Mouse (Mus musculus) embryo, embryonic 10 days (tissue): ENCODE results near the gene Olfr312.

Experiments used
- DNase-seq: peaks from one replicate; pipeline ENCODE4 v3.0.0-alpha.2; 2015; ENCODE audit warnings: low spot score

The Olfr312 gene

DNA sequence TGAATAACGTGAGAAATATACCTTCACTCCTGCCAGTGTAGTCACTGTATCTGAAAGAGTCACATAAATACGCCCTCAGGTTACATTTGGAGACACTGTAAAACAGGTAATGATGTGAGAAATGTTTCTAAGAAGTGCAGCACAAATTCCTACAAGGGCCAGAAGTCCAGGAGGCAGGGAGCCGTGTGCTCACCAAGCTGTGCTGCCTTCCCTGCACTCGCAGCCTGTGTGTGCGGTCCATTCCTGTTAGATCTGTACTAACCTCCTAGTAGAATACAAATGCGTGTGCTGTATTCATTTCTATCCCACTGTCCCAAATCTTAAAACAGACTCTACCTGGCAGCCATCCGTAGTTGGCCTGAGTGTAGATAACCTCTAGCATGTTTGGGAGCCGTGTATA is 31.7 kb downstream of the Olfr312 start:
- DNase-seq = no peak

DNA sequence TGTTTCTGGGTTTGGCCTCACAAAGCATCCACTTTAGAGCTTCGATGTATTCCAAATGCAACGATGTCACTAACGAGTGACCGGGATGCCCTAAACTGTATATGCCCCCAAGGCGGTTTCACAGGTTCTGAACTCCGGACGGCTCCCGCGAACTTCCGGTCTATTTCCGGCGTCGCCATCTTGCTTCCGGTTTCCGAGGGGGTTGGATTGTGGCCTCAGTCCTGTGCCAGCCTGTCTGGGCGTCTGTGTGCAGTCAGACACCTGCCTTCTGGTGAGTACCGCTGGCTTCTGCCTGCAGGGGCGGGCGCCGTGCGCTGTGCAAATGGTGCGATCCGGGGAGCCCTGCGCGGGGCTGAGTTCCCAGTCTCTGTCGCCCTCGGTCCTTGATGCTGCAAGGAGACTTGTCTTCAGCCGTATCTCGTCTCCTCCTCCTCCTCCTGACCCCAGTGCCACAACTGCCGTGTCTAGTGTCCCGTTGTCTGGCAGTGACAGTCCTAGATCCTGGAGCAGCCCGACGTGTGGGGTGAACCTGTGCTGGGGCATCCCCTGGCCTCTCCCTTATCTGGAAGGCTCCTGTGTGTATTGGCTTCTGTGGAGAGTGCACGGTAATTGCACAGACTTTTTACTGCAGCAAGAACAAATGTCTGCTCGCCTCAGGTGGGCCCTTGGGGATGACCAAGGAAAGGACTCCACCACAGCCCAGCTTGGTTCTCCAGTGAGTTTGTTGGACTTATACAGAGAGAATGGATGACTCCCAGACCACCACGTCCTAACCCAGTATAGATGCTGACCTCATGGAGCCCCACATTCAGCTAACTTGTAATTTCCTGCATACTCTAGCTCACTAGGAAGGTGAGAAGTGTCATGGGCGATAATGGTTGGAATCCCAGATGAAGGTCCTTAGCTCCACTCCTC is 38.3 kb downstream of the Olfr312 start, which contains the start of gene 2810021J22Rik:
Gene 2810021J22Rik (plus strand): TSS at position 178 of the 915 bp plus-strand sequence.
- DNase-seq = peak; percentile 86

DNA sequence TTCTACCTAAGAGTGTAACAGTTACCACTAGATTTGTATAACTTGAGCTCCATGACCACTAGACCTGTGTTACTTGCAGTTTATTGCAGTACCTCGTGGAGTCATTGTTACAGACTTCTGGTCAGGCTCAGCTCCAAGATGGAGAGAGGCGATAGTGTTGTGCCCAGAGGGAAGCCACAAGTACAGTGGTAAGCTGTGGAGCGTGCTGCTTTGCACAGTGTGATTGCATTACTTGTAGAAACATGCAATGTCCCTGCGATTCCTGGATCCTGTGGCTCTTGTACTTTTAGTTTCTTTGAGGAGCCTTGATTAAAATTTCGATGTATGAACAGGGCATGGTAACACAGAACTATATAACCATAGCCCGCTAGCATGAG is 38.9 kb downstream of the Olfr312 start:
- no peak for DNase-seq

DNA sequence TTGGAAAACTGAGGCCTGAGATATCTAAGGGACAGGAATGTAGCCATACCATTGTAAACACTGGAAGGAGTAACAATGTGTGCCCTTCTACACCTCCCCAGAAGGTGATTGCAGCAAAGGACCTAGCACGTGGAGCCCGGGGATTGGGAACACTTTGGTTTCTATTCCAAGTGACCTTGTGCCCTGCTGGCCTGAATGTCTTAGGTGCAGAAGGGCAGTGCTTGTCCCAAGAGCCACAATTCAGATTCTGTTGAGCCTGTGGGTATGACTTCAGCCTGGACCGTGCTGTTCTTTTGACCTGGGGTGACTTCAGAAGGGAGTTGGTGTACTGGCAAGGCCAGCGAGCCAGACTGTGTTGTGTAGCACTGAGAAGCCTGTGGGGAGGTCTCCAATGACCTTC is 41.9 kb downstream of the Olfr312 start:
- DNase-seq = no peak

DNA sequence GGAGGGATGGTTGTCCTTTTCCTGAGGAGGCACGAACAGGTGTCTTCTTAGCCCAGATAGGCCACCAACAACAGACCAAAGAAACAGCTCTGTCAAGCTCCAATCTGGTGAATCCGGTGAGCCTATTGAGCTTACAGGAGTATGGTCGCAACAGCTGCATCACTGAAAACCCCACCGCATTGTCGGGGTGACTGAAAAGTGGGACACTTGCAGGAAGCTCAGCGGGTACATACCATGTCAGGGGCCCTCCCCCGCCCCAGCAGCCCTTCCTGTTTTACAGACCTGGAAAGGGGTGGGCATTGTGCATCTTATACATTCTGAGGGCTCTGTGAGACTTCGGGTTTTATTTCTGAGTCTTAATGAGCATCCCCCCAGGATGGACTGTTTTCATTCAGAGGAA is 54.7 kb downstream of the Olfr312 start:
- DNase-seq = no peak
